Mouse (Mus musculus) lung, postnatal 0 days (tissue): ENCODE data around the gene Mical2. TPM values are rescaled to one million over a fixed set of nuclear protein-coding genes. Genes with fewer than 3 reads are reported as not detected.

ENCODE experiments used
- ATAC-seq: fragments of 200-750 bp; cut with Nextera tagmentation; 2 replicates; pipeline ENCODE4 v1.8.0; 2017; ENCODE audit warnings: moderate library complexity
- DNase-seq: peaks from one replicate; pipeline ENCODE4 v3.0.0-alpha.2; 2016; ENCODE audit warnings: low spot score
- H3K27ac ChIP-seq: fragments of 300-500 bp; sonication (generic); 2 replicates; pipeline ENCODE4 v1.5.1; 2014; ENCODE audit warnings: antibody characterized with exemption, mild to moderate bottlenecking, low read length, mixed read lengths
- H3K27me3 ChIP-seq: fragments of 300-500 bp; sonication (generic); replicated peaks from 2 replicates; pipeline ENCODE4 v1.6.1; 2014; ENCODE audit warnings: low read length, mixed read lengths; ENCODE audit not compliant: insufficient read depth
- H3K36me3 ChIP-seq: fragments of 300-500 bp; sonication (generic); 2 replicates; pipeline ENCODE4 v1.6.1; 2014; ENCODE audit warnings: low read length, mixed read lengths; ENCODE audit not compliant: insufficient read depth
- H3K4me1 ChIP-seq: fragments of 300-500 bp; sonication (generic); 2 replicates; pipeline ENCODE4 v1.6.1; 2014; ENCODE audit warnings: antibody characterized with exemption, low read depth, low read length, mixed read lengths; ENCODE audit not compliant: insufficient read depth
- H3K4me2 ChIP-seq: fragments of 300-500 bp; sonication (generic); replicated peaks from 2 replicates; pipeline ENCODE4 v1.6.1; 2014; ENCODE audit warnings: low read depth, mild to moderate bottlenecking, low read length, moderate library complexity, mixed read lengths
- H3K4me3 ChIP-seq: fragments of 300-500 bp; sonication (generic); 2 replicates; pipeline ENCODE4 v1.5.1; 2014; ENCODE audit warnings: low read depth, low read length
- H3K9ac ChIP-seq: fragments of 300-500 bp; sonication (generic); replicated peaks from 2 replicates; pipeline ENCODE4 v1.6.1; 2014; ENCODE audit warnings: low read depth, mild to moderate bottlenecking
- H3K9me3 ChIP-seq: fragments of 300-500 bp; sonication (generic); 2 replicates; pipeline ENCODE4 v1.6.1; 2016; ENCODE audit warnings: low read length, mixed read lengths
- CTCF ChIP-seq: IDR thresholded peaks from 2 replicates; pipeline ENCODE4 v1.5.1; 2016; ENCODE audit warnings: antibody characterized with exemption, mild to moderate bottlenecking
- EP300 ChIP-seq: IDR thresholded peaks from 2 replicates; pipeline ENCODE4 v1.6.1; 2016; ENCODE audit warnings: antibody characterized with exemption, mild to moderate bottlenecking, control low read depth
- WGBS: fragments of 180-500 bp; shearing (Covaris S2); extraction: QIAGEN DNeasy Blood & Tissue Kit; methylation state at CpG from one replicate; pipeline ENCODE4 v1.1.7; 2014; 5-methylcytosine and 5-hydroxymethylcytosine counted together
- polyA plus RNA-seq: library from polyadenylated mRNA; unstranded; fragments of >200 nt; fragmentation: Nextera tagmentation; extraction: Ambion mirVana; gene quantifications from 2 replicates; pipeline ENCODE4 v1.2.1, GENCODE M21; 2015

Mical2 gene
- polyA plus RNA-seq, 1 experiment from 2014 or later, result 19.7 TPM

DNA sequence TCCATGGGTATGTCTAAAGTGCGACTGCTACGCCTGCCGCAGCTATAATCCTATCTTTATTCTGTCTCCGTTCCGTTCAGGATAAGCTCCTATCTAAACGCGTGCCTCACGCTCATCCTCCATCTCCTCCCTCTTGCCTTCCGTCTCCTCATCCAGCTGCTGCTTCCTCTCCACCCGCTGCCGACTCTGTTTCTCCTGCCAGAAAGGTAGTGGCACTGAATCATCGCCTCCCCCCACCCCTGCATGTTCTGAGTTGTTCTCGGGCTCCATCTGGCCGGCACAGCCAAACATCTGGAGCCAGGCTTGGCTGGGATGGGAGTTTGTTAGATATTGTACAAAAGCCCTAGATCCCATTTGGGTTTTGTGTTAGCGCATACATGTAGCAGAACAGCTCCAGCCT lies 111.1 kb downstream of the Mical2 start:
- Histone ChIP-seq H3K4me1 (no peaks in the 10 kb centered on the region), H3K4me2 (no peak overlapping the region), H3K27ac (no peak overlapping the region), H3K9me3 (no peaks in the 10 kb centered on the region), H3K36me3 (peaks cover 20% of the 10 kb centered on the region), H3K9ac (no peak overlapping the region), H3K27me3 (no peaks in the 10 kb centered on the region), H3K4me3 (no peak overlapping the region)
- peak; percentile 27 for DNase-seq
- WGBS, result 55% methylated on average over 15 of the region's 15 CpGs
- ATAC-seq, result peak; percentile 34; the same call in 1 of the 2 replicates
- no peak for TF ChIP-seq CTCF
- no peak for TF ChIP-seq EP300

DNA sequence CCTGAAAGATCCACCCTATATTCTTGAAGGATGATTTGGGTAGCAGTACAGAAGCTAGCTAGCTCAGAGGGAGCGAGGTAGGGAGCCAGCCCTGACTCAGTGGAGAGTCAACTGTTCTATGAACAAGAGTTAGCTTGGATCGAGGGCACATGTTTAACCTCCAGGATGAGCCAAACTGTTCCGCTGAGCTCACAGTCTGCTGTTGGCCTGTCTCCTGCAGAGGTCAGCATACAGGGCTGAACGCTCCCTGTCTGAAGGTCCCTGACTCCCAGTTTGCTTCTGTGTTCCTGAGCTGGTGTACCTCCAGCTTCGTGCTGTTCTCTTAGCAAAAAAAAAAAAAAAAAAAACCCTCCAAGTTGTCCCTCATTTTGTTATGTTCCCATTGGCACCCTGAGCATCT lies 112.1 kb downstream of the Mical2 start:
- no peak for ATAC-seq
- 75% methylated on average over 5 of the region's 5 CpGs for WGBS
- no peak for TF ChIP-seq CTCF
- no peak for TF ChIP-seq EP300

DNA sequence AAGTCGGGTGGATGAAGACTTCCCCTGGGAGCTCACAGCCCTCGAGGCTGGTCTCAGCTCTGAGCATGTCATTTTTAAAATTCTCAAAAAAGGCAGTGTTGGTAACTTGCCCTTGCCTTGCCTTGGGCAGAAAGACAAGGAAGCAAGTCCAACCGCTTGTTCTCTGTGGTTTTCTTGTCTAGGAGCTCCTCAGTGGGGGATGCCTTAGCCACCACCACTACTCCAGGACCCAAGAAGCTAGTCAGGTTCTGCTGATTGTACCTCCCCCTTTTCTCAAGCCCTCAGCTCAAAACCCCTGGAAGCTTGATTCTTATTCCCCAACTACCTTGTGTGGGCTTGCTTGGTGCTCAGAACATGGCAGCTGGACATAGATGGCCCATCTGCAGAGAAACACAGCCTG lies 115.4 kb downstream of the Mical2 start:
- no peaks in the 10 kb centered on the region for H3K9me3 ChIP-seq
- H3K27ac ChIP-seq, result no peak overlapping the region
- ATAC-seq (no peak), DNase-seq (no peak)
- no peaks in the 10 kb centered on the region; the same call in none of the 2 replicates for H3K36me3 ChIP-seq
- H3K9ac ChIP-seq, result no peak overlapping the region
- TF ChIP-seq CTCF, result no peak
- no peak for TF ChIP-seq EP300
- H3K4me1 ChIP-seq, result no peaks in the 10 kb centered on the region
- H3K4me3 ChIP-seq, result no peak overlapping the region
- 55% methylated on average over 3 of the region's 3 CpGs for WGBS
- no peak overlapping the region for H3K4me2 ChIP-seq
- no peaks in the 10 kb centered on the region for H3K27me3 ChIP-seq

More for the DNA sequence above, 112.1 kb downstream of the Mical2 start:
- no peaks in the 10 kb centered on the region for H3K9me3 ChIP-seq
- DNase-seq, result no peak
- H3K9ac ChIP-seq, result no peak overlapping the region
- H3K4me2 ChIP-seq, result no peak overlapping the region
- no peaks in the 10 kb centered on the region for H3K4me1 ChIP-seq
- no peaks in the 10 kb centered on the region for H3K27me3 ChIP-seq
- peaks cover 16% of the 10 kb centered on the region for H3K36me3 ChIP-seq
- no peak overlapping the region for H3K4me3 ChIP-seq
- no peak overlapping the region for H3K27ac ChIP-seq

DNA sequence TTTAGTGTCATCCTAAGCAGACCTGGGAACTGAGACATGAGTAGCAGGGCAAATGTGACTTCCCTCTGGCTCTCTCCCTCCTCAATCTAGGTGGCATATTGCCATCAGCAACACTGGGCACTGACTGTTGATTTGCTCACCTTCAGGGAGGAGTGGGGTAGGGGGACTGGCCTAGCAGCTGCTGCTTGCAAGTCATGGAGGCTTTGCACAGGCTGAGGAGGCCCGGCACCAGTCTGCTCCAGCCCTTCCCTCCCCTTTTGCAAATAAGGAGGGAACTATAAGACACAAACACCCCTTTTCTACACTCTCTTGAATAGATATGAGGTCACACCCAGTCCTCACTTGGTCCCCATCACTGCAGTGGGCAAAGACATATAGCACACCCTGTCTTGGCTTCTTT lies 120.0 kb downstream of the Mical2 start:
- 22% methylated on average over 1 of the region's 1 CpGs for WGBS
- Histone ChIP-seq H3K4me2 (no peak overlapping the region), H3K9ac (no peak overlapping the region), H3K27me3 (no peaks in the 10 kb centered on the region), H3K36me3 (peaks cover 5% of the 10 kb centered on the region), H3K27ac (no peak overlapping the region), H3K9me3 (no peaks in the 10 kb centered on the region), H3K4me1 (no peaks in the 10 kb centered on the region), H3K4me3 (no peak overlapping the region)
- TF ChIP-seq CTCF (no peak), EP300 (no peak)
- no peak for ATAC-seq
- no peak for DNase-seq

DNA sequence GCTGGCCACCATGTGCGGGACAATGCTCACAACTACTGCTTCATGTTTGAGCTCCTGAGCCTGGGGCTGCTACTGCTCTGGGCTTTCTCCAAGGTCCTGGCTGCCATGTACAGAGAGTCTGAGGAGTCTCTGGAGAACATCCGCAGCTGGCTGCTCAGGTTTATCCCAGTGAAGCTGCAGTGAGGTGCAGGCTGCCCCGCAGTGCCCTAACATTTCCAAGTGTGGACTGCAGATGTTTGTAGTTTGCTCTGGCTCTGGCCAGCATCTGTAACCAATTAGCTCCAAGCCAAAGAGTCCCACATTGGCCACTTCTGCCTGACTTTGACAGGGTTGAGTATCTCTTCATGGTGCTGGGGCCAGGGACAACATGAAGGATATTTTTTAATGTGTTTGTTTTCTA lies 125.9 kb downstream of the Mical2 start:
- WGBS, result 69% methylated on average over 3 of the region's 3 CpGs
- no peak overlapping the region for H3K27ac ChIP-seq

GRCm38 (mm10) chr7:112352005-112352404 lies 126.3 kb downstream of the Mical2 start:
- Histone ChIP-seq H3K4me3 (no peak overlapping the region), H3K27me3 (no peaks in the 10 kb centered on the region), H3K36me3 (0 out of 2 replicates have a peak, but pooled peaks cover 5% of the 10 kb centered on the region), H3K27ac (no peak overlapping the region), H3K9me3 (no peaks in the 10 kb centered on the region), H3K4me1 (no peaks in the 10 kb centered on the region), H3K4me2 (no peak overlapping the region), H3K9ac (no peak overlapping the region)
- ATAC-seq (no peak), DNase-seq (no peak)
- TF ChIP-seq EP300, result no peak
- TF ChIP-seq CTCF, result no peak
- 70% methylated on average over 4 of the region's 4 CpGs for WGBS

More for the DNA sequence above, 125.9 kb downstream of the Mical2 start:
- DNase-seq (no peak), ATAC-seq (no peak)
- TF ChIP-seq EP300, result no peak
- Histone ChIP-seq H3K9ac (no peak overlapping the region), H3K36me3 (0 out of 2 replicates have a peak, but pooled peaks cover 5% of the 10 kb centered on the region), H3K4me3 (no peak overlapping the region), H3K4me2 (no peak overlapping the region), H3K4me1 (no peaks in the 10 kb centered on the region), H3K9me3 (no peaks in the 10 kb centered on the region), H3K27me3 (no peaks in the 10 kb centered on the region)

GRCm38 (mm10) chr7:112353011-112353410 lies 127.4 kb downstream of the Mical2 start:
- DNase-seq (no peak), ATAC-seq (no peak)
- Histone ChIP-seq H3K9ac (no peak overlapping the region), H3K36me3 (0 out of 2 replicates have a peak, but pooled peaks cover 5% of the 10 kb centered on the region), H3K27me3 (no peaks in the 10 kb centered on the region), H3K4me2 (no peak overlapping the region), H3K4me3 (no peak overlapping the region), H3K9me3 (no peaks in the 10 kb centered on the region), H3K4me1 (no peaks in the 10 kb centered on the region), H3K27ac (no peak overlapping the region)
- TF ChIP-seq CTCF (no peak), EP300 (no peak)
- 63% methylated on average over 4 of the region's 4 CpGs for WGBS
